Mouse (Mus musculus): Measurements from ENCODE around the gene Gm28635. TPM values are rescaled to one million over a fixed set of nuclear protein-coding genes. Genes with fewer than 3 reads are reported as not detected.

Gm28635 gene
- polyA plus RNA-seq, 1 experiment = not detected

DNA sequence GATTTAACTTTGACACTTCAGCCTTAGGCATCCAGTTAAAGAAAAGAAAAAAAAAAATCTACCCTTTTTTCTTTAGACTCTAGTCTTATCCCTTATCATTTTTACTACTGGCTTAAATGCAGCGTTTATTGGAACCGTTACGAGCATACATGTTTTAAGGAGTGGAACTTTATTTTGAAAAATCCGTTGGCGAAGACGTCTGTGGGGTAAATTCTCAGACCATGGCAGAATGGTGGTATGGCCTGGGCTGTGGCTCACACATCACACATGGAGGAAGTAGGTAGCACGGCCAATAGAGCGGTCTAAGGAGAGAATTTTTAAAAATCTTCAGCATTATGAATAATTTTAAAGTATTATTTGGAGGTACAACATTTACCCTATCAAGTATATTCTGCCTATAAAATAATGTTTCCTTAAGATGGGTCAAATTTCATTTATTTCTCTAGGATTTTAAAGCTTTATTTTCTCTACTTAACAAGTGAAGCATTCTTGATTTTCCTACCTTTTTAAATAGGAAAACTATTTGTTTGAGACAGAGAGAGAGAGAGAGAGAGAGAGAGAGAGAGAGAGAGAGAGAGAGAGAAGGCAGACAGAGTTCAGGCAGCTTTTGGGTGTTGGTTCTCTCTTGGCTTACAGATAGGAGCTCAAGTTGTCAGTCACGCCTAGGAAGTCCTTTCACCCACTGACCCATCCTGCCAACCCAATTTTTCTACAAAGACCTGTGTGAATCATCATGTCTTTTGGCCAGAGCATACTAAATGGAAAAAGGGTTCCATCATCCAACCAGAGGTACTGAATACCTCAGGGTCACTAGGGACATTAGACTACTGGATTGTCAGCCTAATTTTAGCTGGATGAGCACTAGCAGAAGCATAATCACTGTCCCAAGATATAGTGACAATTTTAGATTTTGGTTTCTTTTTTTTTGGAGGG lies 38.8 kb upstream of the Gm28635 start:
- Histone ChIP-seq H3K27ac (ENCODE audit: control insufficient read depth, insufficient read depth, low read depth, low read length, poor library complexity) (peak overlapping the region; percentile 36; the same call in 1 of the 2 replicates), H3K4me1 (ENCODE audit: control insufficient read depth, insufficient read depth, low read length) (no peaks in the 10 kb centered on the region; the same call in 1 of the 2 replicates), H3K4me3 (replicated peaks; ENCODE audit: control insufficient read depth, low read depth, low read length) (peak overlapping the region; percentile 51)
- TF ChIP-seq POLR2A (IDR thresholded peaks at IDR 0.05; ENCODE audit: borderline replicate concordance, control insufficient read depth, low read depth, low read length) (no peak), CTCF (IDR thresholded peaks at IDR 0.05; ENCODE audit: control insufficient read depth, insufficient read depth, low read length) (no peak)
- WGBS = 17% methylated on average over 9 of the region's 9 CpGs

DNA sequence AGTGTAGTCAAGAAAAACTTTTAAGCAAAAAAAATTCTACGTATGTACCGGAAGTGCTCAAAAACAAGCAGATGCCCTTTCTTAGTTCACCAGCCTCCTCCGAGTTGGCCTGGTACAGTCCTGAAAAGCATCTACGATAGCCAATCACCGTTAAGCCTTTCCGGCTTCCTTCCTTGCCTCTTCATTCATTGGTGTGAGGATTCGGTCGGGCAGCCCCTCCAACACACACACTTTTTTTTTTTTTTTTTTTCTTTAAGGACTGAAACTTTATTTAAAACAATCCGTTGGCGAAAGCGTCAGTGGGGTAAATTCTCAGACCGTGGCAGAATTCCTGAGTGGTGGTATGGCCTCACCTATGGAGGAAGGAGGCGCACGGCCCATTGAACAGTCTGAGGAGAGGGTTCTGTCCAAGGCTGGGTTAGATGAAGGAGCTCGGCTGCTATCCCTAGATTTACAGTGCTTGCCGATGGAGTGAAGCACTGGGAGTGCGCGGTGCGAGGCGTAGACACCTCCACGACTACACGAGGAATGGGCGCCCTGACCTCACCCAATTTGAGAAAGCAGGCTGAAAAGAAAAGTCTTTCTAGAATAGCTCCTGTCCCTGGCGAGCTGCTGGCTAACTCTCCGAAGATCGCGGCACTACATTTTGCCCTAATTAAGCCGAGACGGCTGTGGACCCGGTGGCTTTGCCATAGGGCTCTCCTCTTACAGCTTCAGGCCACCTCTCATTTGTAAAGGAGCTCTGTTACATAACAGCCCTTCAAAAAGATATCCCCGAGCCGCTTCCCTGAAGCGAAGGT lies 37.9 kb upstream of the Gm28635 start:
- under 1% methylated on average over 33 of the region's 33 CpGs for WGBS
- H3K4me1 ChIP-seq (ENCODE audit: control insufficient read depth, insufficient read depth, low read length) = no peaks in the 10 kb centered on the region; the same call in 1 of the 2 replicates
- H3K27ac ChIP-seq (ENCODE audit: control insufficient read depth, insufficient read depth, low read depth, low read length, poor library complexity) = peak overlapping the region; percentile 99
- H3K4me3 ChIP-seq (replicated peaks; ENCODE audit: control insufficient read depth, low read depth, low read length) = peak overlapping the region; percentile 95
- TF ChIP-seq POLR2A (IDR thresholded peaks at IDR 0.05; ENCODE audit: borderline replicate concordance, control insufficient read depth, low read depth, low read length) (peak; percentile 65), CTCF (IDR thresholded peaks at IDR 0.05; ENCODE audit: control insufficient read depth, insufficient read depth, low read length) (no peak)

DNA sequence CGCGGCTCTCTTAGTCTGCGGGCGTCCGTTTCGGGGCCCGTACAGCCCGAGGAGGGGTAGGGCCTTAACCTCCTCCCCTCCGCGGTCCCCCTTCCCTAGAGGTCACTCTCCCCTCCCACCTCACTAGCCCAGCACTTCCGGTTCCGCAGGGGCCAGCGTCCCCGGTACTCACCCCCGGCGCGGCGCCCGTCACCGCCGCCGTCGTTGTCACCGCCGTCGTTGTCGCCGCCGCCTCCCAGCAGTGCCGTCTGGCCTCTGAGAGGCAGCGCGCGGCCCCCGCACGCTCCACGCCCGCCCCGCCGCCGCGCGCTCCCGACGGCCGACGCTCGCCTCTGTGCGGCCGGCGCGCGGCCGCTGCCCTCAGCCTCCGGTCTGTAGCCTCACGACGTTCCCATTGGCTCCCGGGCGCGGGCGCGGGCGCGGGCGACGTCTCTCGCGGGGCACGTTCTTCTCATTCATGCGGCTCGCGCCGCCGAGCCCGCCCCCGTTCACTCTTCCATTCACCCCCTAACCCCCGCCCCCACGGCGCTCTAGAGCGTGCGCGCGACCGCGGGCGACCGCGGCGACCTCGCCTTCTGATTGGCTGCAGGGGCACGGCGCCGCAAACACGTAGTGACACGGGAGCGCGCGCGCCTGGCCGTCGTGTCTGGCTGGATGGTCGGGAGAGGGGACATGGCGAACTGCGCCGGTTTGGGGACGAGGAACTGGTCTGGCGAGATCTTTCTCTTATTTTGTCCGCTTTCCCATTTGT lies 37.1 kb upstream of the Gm28635 start, which contains the start of gene Zdhhc5:
Gene Zdhhc5, minus strand, starts transcription at position 370 of the 751 bp plus-strand sequence.
- under 1% methylated on average over 107 of the region's 107 CpGs for WGBS
- Histone ChIP-seq H3K4me3 (replicated peaks; ENCODE audit: control insufficient read depth, low read depth, low read length) (peak within 1 kb of the TSS; percentile 97), H3K4me1 (ENCODE audit: control insufficient read depth, insufficient read depth, low read length) (no peaks in the 10 kb centered on the region; the same call in 1 of the 2 replicates), H3K27ac (ENCODE audit: control insufficient read depth, insufficient read depth, low read depth, low read length, poor library complexity) (peak within 1 kb of the TSS; percentile 99)
- TF ChIP-seq POLR2A (IDR thresholded peaks at IDR 0.05; ENCODE audit: borderline replicate concordance, control insufficient read depth, low read depth, low read length) (peak; percentile 90), CTCF (IDR thresholded peaks at IDR 0.05; ENCODE audit: control insufficient read depth, insufficient read depth, low read length) (no peak)

GRCm38 (mm10) chr2:84714422-84714810 lies 36.6 kb upstream of the Gm28635 start:
- under 1% methylated on average over 26 of the region's 26 CpGs for WGBS
- Histone ChIP-seq H3K4me1 (ENCODE audit: control insufficient read depth, insufficient read depth, low read length) (no peaks in the 10 kb centered on the region; the same call in 1 of the 2 replicates), H3K4me3 (replicated peaks; ENCODE audit: control insufficient read depth, low read depth, low read length) (peak overlapping the region; percentile 97), H3K27ac (ENCODE audit: control insufficient read depth, insufficient read depth, low read depth, low read length, poor library complexity) (peak overlapping the region; percentile 99)
- TF ChIP-seq POLR2A (IDR thresholded peaks at IDR 0.05; ENCODE audit: borderline replicate concordance, control insufficient read depth, low read depth, low read length) (no peak), CTCF (IDR thresholded peaks at IDR 0.05; ENCODE audit: control insufficient read depth, insufficient read depth, low read length) (no peak)

GRCm38 (mm10) chr2:84711898-84712297 lies 34.1 kb upstream of the Gm28635 start:
- Histone ChIP-seq H3K27ac (ENCODE audit: control insufficient read depth, insufficient read depth, low read depth, low read length, poor library complexity) (no peak overlapping the region), H3K4me1 (ENCODE audit: control insufficient read depth, insufficient read depth, low read length) (no peaks in the 10 kb centered on the region; the same call in 1 of the 2 replicates), H3K4me3 (replicated peaks; ENCODE audit: control insufficient read depth, low read depth, low read length) (no peak overlapping the region)
- 84% methylated on average over 2 of the region's 2 CpGs for WGBS
- TF ChIP-seq CTCF (IDR thresholded peaks at IDR 0.05; ENCODE audit: control insufficient read depth, insufficient read depth, low read length) = no peak
- no peak for TF ChIP-seq POLR2A (IDR thresholded peaks at IDR 0.05; ENCODE audit: borderline replicate concordance, control insufficient read depth, low read depth, low read length)

GRCm38 (mm10) chr2:84707523-84707922 lies 29.7 kb upstream of the Gm28635 start:
- TF ChIP-seq CTCF (IDR thresholded peaks at IDR 0.05; ENCODE audit: control insufficient read depth, insufficient read depth, low read length) (no peak), POLR2A (IDR thresholded peaks at IDR 0.05; ENCODE audit: borderline replicate concordance, control insufficient read depth, low read depth, low read length) (no peak)
- H3K4me3 ChIP-seq (replicated peaks; ENCODE audit: control insufficient read depth, low read depth, low read length) = no peak overlapping the region
- WGBS = 78% methylated on average over 1 of the region's 1 CpGs
- H3K27ac ChIP-seq (ENCODE audit: control insufficient read depth, insufficient read depth, low read depth, low read length, poor library complexity) = no peak overlapping the region
- no peaks in the 10 kb centered on the region for H3K4me1 ChIP-seq (ENCODE audit: control insufficient read depth, insufficient read depth, low read length)

DNA sequence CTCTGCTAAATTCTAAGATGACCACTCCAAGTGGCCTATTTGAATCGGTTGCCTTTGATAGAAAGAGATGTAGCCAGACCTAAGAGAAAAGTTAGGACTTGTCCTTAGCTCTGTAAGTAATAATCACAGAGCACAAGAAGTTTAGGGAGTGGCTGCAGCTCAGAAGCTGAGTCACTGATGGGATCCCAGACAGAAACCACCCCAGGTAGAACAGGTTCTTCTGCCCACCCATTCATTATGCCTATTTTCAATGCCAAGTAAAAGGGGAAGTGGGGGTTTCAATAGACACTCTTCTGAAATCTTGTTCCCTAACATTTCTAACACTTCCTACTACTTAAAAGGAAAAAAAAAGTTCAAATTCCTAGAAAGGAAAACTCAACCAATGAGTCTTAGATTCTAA lies 27.5 kb upstream of the Gm28635 start:
- TF ChIP-seq CTCF (IDR thresholded peaks at IDR 0.05; ENCODE audit: control insufficient read depth, insufficient read depth, low read length) (no peak), POLR2A (IDR thresholded peaks at IDR 0.05; ENCODE audit: borderline replicate concordance, control insufficient read depth, low read depth, low read length) (no peak)
- no peak overlapping the region for H3K4me3 ChIP-seq (replicated peaks; ENCODE audit: control insufficient read depth, low read depth, low read length)
- no peaks in the 10 kb centered on the region for H3K4me1 ChIP-seq (ENCODE audit: control insufficient read depth, insufficient read depth, low read length)
- 77% methylated on average over 1 of the region's 1 CpGs for WGBS
- no peak overlapping the region for H3K27ac ChIP-seq (ENCODE audit: control insufficient read depth, insufficient read depth, low read depth, low read length, poor library complexity)
